Mouse (Mus musculus): ENCODE results near the gene Rgs2.

The Rgs2 gene

GRCm38 (mm10) chr1:143982765-143983312, 21.1 kb downstream of the Rgs2 start:
- DNase-seq, result no peak

GRCm38 (mm10) chr1:143982085-143982764, 21.7 kb downstream of the Rgs2 start:
- peak in 1 of 2 experiments; percentile 19 for DNase-seq

GRCm38 (mm10) chr1:143980811-143981210, 23.1 kb downstream of the Rgs2 start:
- DNase-seq, result peak; percentile 19 to 38

GRCm38 (mm10) chr1:143974637-143975036, 29.3 kb downstream of the Rgs2 start:
- no peak for DNase-seq

GRCm38 (mm10) chr1:143962301-143962700, 41.7 kb downstream of the Rgs2 start:
- DNase-seq, result no peak

GRCm38 (mm10) chr1:143960340-143960739, 43.6 kb downstream of the Rgs2 start:
- DNase-seq, result no peak

GRCm38 (mm10) chr1:143956090-143956489, 47.9 kb downstream of the Rgs2 start:
- DNase-seq, result no peak

- no peak for DNase-seq
Measured at GRCm38 (mm10) chr1:143952841-143953240, 51.1 kb downstream of the Rgs2 start.

Measured in cerebellum, postnatal 36 days (tissue).